Mouse (Mus musculus) ES-E14 (cell line): ENCODE measurements at regions not wholly inside any gene's neighbourhood (a gene's known extent, or its start where the extent isn't known, plus 50 kb on each side); places are given as distances from the start of the nearest gene placed in this dataset.

Source experiments
- CHD2 ChIP-seq: IDR thresholded peaks from 2 replicates; pipeline ENCODE4 v1.6.1; 2014; ENCODE audit warnings: mild to moderate bottlenecking, low read depth, low read length, inconsistent platforms
- HCFC1 ChIP-seq: IDR thresholded peaks from 2 replicates; pipeline ENCODE4 v1.6.1; 2012; ENCODE audit warnings: low read length, inconsistent platforms, borderline replicate concordance; ENCODE audit not compliant: insufficient read depth
- MAFK ChIP-seq: IDR thresholded peaks from 2 replicates; pipeline ENCODE4 v1.6.1; 2014; ENCODE audit warnings: mild to moderate bottlenecking, low read depth, low read length, inconsistent platforms; ENCODE audit not compliant: insufficient read depth
- ZC3H11A ChIP-seq: IDR thresholded peaks from 2 replicates; pipeline ENCODE4 v1.6.1; 2012; ENCODE audit warnings: low read depth, mild to moderate bottlenecking, inconsistent platforms, low read length, borderline replicate concordance
- ZNF384 ChIP-seq: IDR thresholded peaks from 2 replicates; pipeline ENCODE4 v1.6.1; 2012; ENCODE audit warnings: low read depth, low read length, inconsistent platforms

- TF ChIP-seq ZC3H11A, result no peak
- TF ChIP-seq MAFK, result no peak
- no peak for TF ChIP-seq HCFC1
- TF ChIP-seq CHD2, result no peak
- TF ChIP-seq ZNF384, result no peak
Measured at GRCm38 (mm10) chr2:129896696-129897095, 96.4 kb downstream of the Stk35 start.
